Mouse (Mus musculus) kidney, embryonic 14.5 days (tissue): Measurements from ENCODE around the gene Gpm6a. TPM values are rescaled to one million over a fixed set of nuclear protein-coding genes. Genes with fewer than 3 reads are reported as not detected.

Experiments used
- ATAC-seq: fragments of 200-750 bp; cut with Nextera tagmentation; 2 replicates; pipeline ENCODE4 v1.8.0; 2017; ENCODE audit warnings: moderate number of reproducible peaks, mild to moderate bottlenecking, moderate TSS enrichment, moderate library complexity; ENCODE audit not compliant: low FRiP score, low TSS enrichment
- H3K27ac ChIP-seq: fragments of 300-500 bp; sonication (generic); 2 replicates; pipeline ENCODE4 v1.5.1; 2014; ENCODE audit warnings: low read depth, mild to moderate bottlenecking, low read length, moderate library complexity, mixed read lengths
- H3K27me3 ChIP-seq: fragments of 300-500 bp; sonication (generic); 2 replicates; pipeline ENCODE4 v1.6.1; 2014; ENCODE audit warnings: mild to moderate bottlenecking, low read length; ENCODE audit not compliant: control insufficient read depth, insufficient read depth
- H3K36me3 ChIP-seq: fragments of 300-500 bp; sonication (generic); 2 replicates; pipeline ENCODE4 v1.6.1; 2014; ENCODE audit warnings: low read length, mixed read lengths; ENCODE audit not compliant: control insufficient read depth, insufficient read depth
- H3K4me1 ChIP-seq: fragments of 300-500 bp; sonication (generic); 2 replicates; pipeline ENCODE4 v1.6.1; 2014; ENCODE audit warnings: low read length, mixed read lengths; ENCODE audit not compliant: control insufficient read depth, insufficient read depth
- H3K4me2 ChIP-seq: fragments of 300-500 bp; sonication (generic); replicated peaks from 2 replicates; pipeline ENCODE4 v1.6.1; 2014; ENCODE audit warnings: low read depth, mild to moderate bottlenecking, low read length
- H3K4me3 ChIP-seq: fragments of 300-500 bp; sonication (generic); 2 replicates; pipeline ENCODE4 v1.5.1; 2014; ENCODE audit warnings: mild to moderate bottlenecking, low read length
- H3K9ac ChIP-seq: fragments of 300-500 bp; sonication (generic); 2 replicates; pipeline ENCODE4 v1.6.1; 2014; ENCODE audit warnings: low read depth, mild to moderate bottlenecking, low read length, moderate library complexity
- H3K9me3 ChIP-seq: fragments of 300-500 bp; sonication (generic); 2 replicates; pipeline ENCODE4 v1.6.1; 2016; ENCODE audit warnings: low read length; ENCODE audit not compliant: control insufficient read depth
- WGBS: fragments of 180-500 bp; shearing (Covaris S2); extraction: QIAGEN DNeasy Blood & Tissue Kit; methylation state at CpG from one replicate; pipeline ENCODE4 v1.1.7; 2014; 5-methylcytosine and 5-hydroxymethylcytosine counted together
- polyA plus RNA-seq: library from polyadenylated mRNA; unstranded; fragments of >200 nt; fragmentation: Nextera tagmentation; extraction: Ambion mirVana; gene quantifications from 2 replicates; pipeline ENCODE4 v1.2.1, GENCODE M21; 2014

Gene Gpm6a
- polyA plus RNA-seq, 1 experiment from 2014 or later, result 11.0 TPM

- WGBS, result 45% methylated on average over 2 of the region's 2 CpGs
- Histone ChIP-seq H3K4me3 (no peak overlapping the region), H3K27me3 (no peaks in the 10 kb centered on the region), H3K4me2 (no peak overlapping the region), H3K36me3 (no peaks in the 10 kb centered on the region), H3K9ac (no peak overlapping the region), H3K27ac (no peak overlapping the region), H3K4me1 (no peaks in the 10 kb centered on the region), H3K9me3 (no peaks in the 10 kb centered on the region)
- no peak for ATAC-seq
Measured at GRCm38 (mm10) chr8:54989093-54989492, 34.5 kb downstream of the Gpm6a start.

- H3K27ac ChIP-seq, result no peak overlapping the region
- H3K9me3 ChIP-seq, result no peaks in the 10 kb centered on the region
- H3K9ac ChIP-seq, result no peak overlapping the region
- H3K27me3 ChIP-seq, result no peaks in the 10 kb centered on the region
- H3K4me2 ChIP-seq, result no peak overlapping the region
- 72% methylated on average over 3 of the region's 3 CpGs for WGBS
- no peaks in the 10 kb centered on the region for H3K36me3 ChIP-seq
- ATAC-seq, result no peak
- no peaks in the 10 kb centered on the region for H3K4me1 ChIP-seq
- no peak overlapping the region for H3K4me3 ChIP-seq
Measured at GRCm38 (mm10) chr8:54991840-54992609, 37.4 kb downstream of the Gpm6a start.

DNA sequence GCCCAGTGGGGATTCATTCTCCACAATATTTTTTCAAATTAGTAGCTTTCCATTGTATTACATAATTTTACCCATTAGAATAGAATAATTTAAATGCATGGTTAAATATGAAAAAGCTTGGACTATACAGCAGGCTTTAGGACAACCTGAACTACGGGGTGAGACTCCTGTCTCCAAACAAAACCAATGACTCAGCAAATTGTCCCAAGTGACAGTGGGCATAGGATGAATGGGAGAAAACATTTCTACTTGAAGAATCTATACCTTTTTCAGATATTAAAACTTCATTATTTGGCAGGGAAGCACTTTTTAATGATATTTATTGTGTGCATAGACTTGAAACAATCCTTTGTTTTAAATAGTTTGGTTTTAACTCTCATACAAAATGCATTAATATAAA lies 41.0 kb downstream of the Gpm6a start:
- H3K27me3 ChIP-seq, result no peaks in the 10 kb centered on the region
- ATAC-seq, result no peak
- H3K36me3 ChIP-seq, result no peaks in the 10 kb centered on the region
- no peaks in the 10 kb centered on the region for H3K4me1 ChIP-seq
- H3K9ac ChIP-seq, result no peak overlapping the region
- H3K27ac ChIP-seq, result no peak overlapping the region
- H3K4me2 ChIP-seq, result no peak overlapping the region
- no peaks in the 10 kb centered on the region for H3K9me3 ChIP-seq
- H3K4me3 ChIP-seq, result no peak overlapping the region
- WGBS, result 73% methylated on average over 1 of the region's 1 CpGs

DNA sequence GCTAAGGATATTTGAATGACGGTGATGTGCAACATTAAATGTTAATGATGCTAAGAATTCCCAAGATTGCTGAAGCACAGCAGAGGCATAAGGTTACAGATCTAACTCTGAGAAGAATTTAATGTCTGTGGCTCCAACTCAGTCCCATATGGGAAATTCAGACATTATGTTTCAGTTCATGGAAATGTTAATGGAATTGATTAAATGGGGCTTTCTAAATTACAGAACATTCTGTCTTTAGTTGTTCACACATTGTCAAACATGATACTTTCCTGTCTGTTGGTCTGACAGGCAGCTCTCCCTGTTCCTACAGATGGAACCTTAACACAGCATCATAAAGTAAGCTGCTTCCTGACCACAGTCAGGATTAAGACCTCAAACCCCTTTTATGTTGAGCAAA lies 47.8 kb downstream of the Gpm6a start:
- Histone ChIP-seq H3K27me3 (no peaks in the 10 kb centered on the region), H3K36me3 (no peaks in the 10 kb centered on the region), H3K9me3 (no peaks in the 10 kb centered on the region), H3K4me3 (no peak overlapping the region), H3K4me1 (no peaks in the 10 kb centered on the region), H3K9ac (no peak overlapping the region), H3K27ac (no peak overlapping the region), H3K4me2 (no peak overlapping the region)
- no peak for ATAC-seq
- WGBS, result 68% methylated on average over 1 of the region's 1 CpGs

GRCm38 (mm10) chr8:55002946-55003345 lies 48.3 kb downstream of the Gpm6a start:
- 63% methylated on average over 2 of the region's 2 CpGs for WGBS

GRCm38 (mm10) chr8:55012228-55012627 lies 57.6 kb downstream of the Gpm6a start:
- WGBS, result 59% methylated on average over 2 of the region's 2 CpGs
- H3K9ac ChIP-seq, result no peak overlapping the region
- ATAC-seq, result no peak

More at GRCm38 (mm10) chr8:55002946-55003345, 48.3 kb downstream of the Gpm6a start:
- Histone ChIP-seq H3K9me3 (no peaks in the 10 kb centered on the region), H3K4me3 (no peak overlapping the region), H3K9ac (no peak overlapping the region), H3K27me3 (no peaks in the 10 kb centered on the region), H3K4me1 (no peaks in the 10 kb centered on the region), H3K4me2 (no peak overlapping the region), H3K27ac (no peak overlapping the region), H3K36me3 (no peaks in the 10 kb centered on the region)
- no peak for ATAC-seq

GRCm38 (mm10) chr8:55017071-55017470 lies 62.4 kb downstream of the Gpm6a start:
- H3K4me1 ChIP-seq, result no peaks in the 10 kb centered on the region
- H3K9me3 ChIP-seq, result no peaks in the 10 kb centered on the region
- WGBS, result 72% methylated on average over 1 of the region's 1 CpGs
- no peak overlapping the region for H3K9ac ChIP-seq
- no peak overlapping the region for H3K27ac ChIP-seq
- no peak overlapping the region for H3K4me2 ChIP-seq
- H3K4me3 ChIP-seq, result no peak overlapping the region
- H3K27me3 ChIP-seq, result no peaks in the 10 kb centered on the region
- no peak for ATAC-seq
- H3K36me3 ChIP-seq, result no peaks in the 10 kb centered on the region

More at GRCm38 (mm10) chr8:55012228-55012627, 57.6 kb downstream of the Gpm6a start:
- no peak overlapping the region for H3K27ac ChIP-seq
- no peak overlapping the region for H3K4me2 ChIP-seq
- H3K27me3 ChIP-seq, result no peaks in the 10 kb centered on the region
- no peaks in the 10 kb centered on the region for H3K9me3 ChIP-seq
- H3K4me1 ChIP-seq, result no peaks in the 10 kb centered on the region
- no peak overlapping the region for H3K4me3 ChIP-seq
- H3K36me3 ChIP-seq, result no peaks in the 10 kb centered on the region

DNA sequence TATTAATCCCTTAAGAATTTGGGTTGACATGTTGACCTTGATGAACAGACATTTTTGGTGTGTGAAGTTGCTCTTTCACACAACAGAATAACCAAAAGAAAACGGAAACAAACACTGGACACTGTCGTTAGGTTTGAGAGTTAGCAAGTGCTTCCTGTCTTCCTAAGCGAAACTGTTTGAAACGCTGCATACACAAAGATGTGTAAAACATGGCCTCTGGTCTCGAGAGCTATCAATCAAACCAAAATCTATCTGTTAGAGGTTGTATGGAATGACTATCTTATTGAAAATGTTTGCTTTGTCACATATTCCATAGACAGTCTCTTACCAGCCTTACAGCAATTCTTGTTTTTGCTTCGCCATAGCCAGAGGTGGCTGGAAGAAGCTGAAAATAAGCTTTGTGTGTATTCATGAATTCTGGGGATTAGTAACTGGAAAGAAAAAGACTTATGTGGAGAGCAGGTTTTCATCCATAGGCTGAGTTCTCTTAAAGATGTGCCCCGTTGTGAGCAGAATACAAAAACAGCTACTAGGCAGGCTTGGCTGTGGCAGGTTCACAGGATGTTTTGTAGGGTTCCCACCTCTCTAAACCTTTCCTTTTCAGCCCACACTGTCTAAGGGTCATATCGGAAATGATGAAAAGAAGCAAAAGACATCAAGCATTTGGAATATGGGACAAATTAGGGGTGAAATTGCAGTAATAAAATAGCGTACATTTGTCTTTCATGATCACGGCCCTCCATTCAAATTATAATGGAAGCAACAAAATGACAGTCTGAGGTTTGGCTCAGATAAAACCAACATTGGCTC lies 71.4 kb downstream of the Gpm6a start:
- no peak overlapping the region for H3K9ac ChIP-seq
- no peak overlapping the region for H3K4me3 ChIP-seq
- no peak overlapping the region for H3K27ac ChIP-seq
- no peaks in the 10 kb centered on the region for H3K9me3 ChIP-seq
- 70% methylated on average over 10 of the region's 10 CpGs for WGBS
- no peaks in the 10 kb centered on the region for H3K27me3 ChIP-seq
- no peaks in the 10 kb centered on the region for H3K4me1 ChIP-seq
- no peak overlapping the region for H3K4me2 ChIP-seq
- no peak for ATAC-seq
- H3K36me3 ChIP-seq, result no peaks in the 10 kb centered on the region

GRCm38 (mm10) chr8:55026661-55027000 lies 72.0 kb downstream of the Gpm6a start:
- H3K36me3 ChIP-seq, result no peaks in the 10 kb centered on the region
- H3K9ac ChIP-seq, result no peak overlapping the region
- H3K9me3 ChIP-seq, result no peaks in the 10 kb centered on the region
- no peak overlapping the region for H3K27ac ChIP-seq
- ATAC-seq, result no peak
- H3K4me1 ChIP-seq, result no peaks in the 10 kb centered on the region
- H3K4me3 ChIP-seq, result no peak overlapping the region
- no peak overlapping the region for H3K4me2 ChIP-seq
- no peaks in the 10 kb centered on the region for H3K27me3 ChIP-seq
- 78% methylated on average over 2 of the region's 2 CpGs for WGBS
